Mouse (Mus musculus): ENCODE measurements around the gene Bptf.
"Not testable (repeated sequence)": the region's sequence is repeated elsewhere in the genome, so short reads cannot be mapped to it uniquely, and the experiment has no call there.

Bptf gene

GRCm38 (mm10) chr11:107018606-107019005 lies 113.3 kb downstream of the Bptf start:
- no peak for DNase-seq (ENCODE audit: low spot score in 2 of 2)

- DNase-seq (ENCODE audit: low spot score in 2 of 2) = no peak
Observed at GRCm38 (mm10) chr11:107017339-107017886, 114.5 kb downstream of the Bptf start.

GRCm38 (mm10) chr11:107016893-107017292 lies 115.0 kb downstream of the Bptf start:
- DNase-seq (ENCODE audit: low spot score in 2 of 2) = no peak

GRCm38 (mm10) chr11:107015535-107016187 lies 116.3 kb downstream of the Bptf start:
- not testable (repeated sequence) for DNase-seq (ENCODE audit: low spot score in 2 of 2)

- no peak for DNase-seq (ENCODE audit: low spot score in 2 of 2)
Observed at GRCm38 (mm10) chr11:107014597-107015309, 117.2 kb downstream of the Bptf start.

GRCm38 (mm10) chr11:107014020-107014585 lies 117.8 kb downstream of the Bptf start:
- no peak for DNase-seq (ENCODE audit: low spot score in 2 of 2)

- peak; percentile 99 for DNase-seq (ENCODE audit: low spot score in 2 of 2)
Observed at GRCm38 (mm10) chr11:107012324-107013017, 119.5 kb downstream of the Bptf start.

- no peak for DNase-seq (ENCODE audit: low spot score in 2 of 2)
Observed at GRCm38 (mm10) chr11:107011669-107012323, 120.1 kb downstream of the Bptf start.

- no peak for DNase-seq (ENCODE audit: low spot score in 2 of 2)
Observed at GRCm38 (mm10) chr11:107011171-107011570, 120.8 kb downstream of the Bptf start.

- DNase-seq (ENCODE audit: low spot score in 2 of 2) = no peak
Observed at GRCm38 (mm10) chr11:107010447-107010846, 121.5 kb downstream of the Bptf start.

- DNase-seq (ENCODE audit: low spot score in 2 of 2) = no peak
Observed at GRCm38 (mm10) chr11:107005538-107005937, 126.4 kb downstream of the Bptf start.

GRCm38 (mm10) chr11:107001760-107002675 lies 129.9 kb downstream of the Bptf start:
- no peak for DNase-seq (ENCODE audit: low spot score in 2 of 2)

- no peak for DNase-seq (ENCODE audit: low spot score in 2 of 2)
Observed at GRCm38 (mm10) chr11:106999949-107000513, 131.9 kb downstream of the Bptf start.

GRCm38 (mm10) chr11:106999151-106999948 lies 132.6 kb downstream of the Bptf start, which contains the start of gene Kpna2:
TSS of gene Kpna2 (minus strand) at chr11:106999541.
- DNase-seq (ENCODE audit: low spot score in 2 of 2) = peak; percentile 83 to 89

GRCm38 (mm10) chr11:106998651-106999150 lies 133.2 kb downstream of the Bptf start:
- DNase-seq (ENCODE audit: low spot score in 2 of 2) = no peak

- no peak for DNase-seq (ENCODE audit: low spot score in 2 of 2)
Observed at GRCm38 (mm10) chr11:106997976-106998375, 134.0 kb downstream of the Bptf start.

- not testable (repeated sequence) for DNase-seq (ENCODE audit: low spot score in 2 of 2)
Observed at GRCm38 (mm10) chr11:106996492-106996891, 135.4 kb downstream of the Bptf start.

- no peak for DNase-seq (ENCODE audit: low spot score in 2 of 2)
Observed at GRCm38 (mm10) chr11:106994246-106995085, 137.5 kb downstream of the Bptf start.
